Mouse (Mus musculus) neural tube, embryonic 13.5 days (tissue): ENCODE measurements around the gene Chil4. TPM values are rescaled to one million over a fixed set of nuclear protein-coding genes. Genes with fewer than 3 reads are reported as not detected.
"Not testable (repeated sequence)": the region's sequence is repeated elsewhere in the genome, so short reads cannot be mapped to it uniquely, and the experiment has no call there.

Source experiments
- ATAC-seq: fragments of 200-750 bp; cut with Nextera tagmentation; 2 replicates; pipeline ENCODE4 v1.8.0; 2017; ENCODE audit warnings: low read depth, mild to moderate bottlenecking, moderate TSS enrichment, moderate library complexity
- H3K27ac ChIP-seq: fragments of 300-500 bp; sonication (generic); replicated peaks from 2 replicates; pipeline ENCODE4 v1.5.1; 2015; ENCODE audit warnings: moderate library complexity, mild to moderate bottlenecking, inconsistent platforms
- H3K27me3 ChIP-seq: fragments of 300-500 bp; sonication (generic); 2 replicates; pipeline ENCODE4 v1.6.1; 2015; ENCODE audit warnings: mild to moderate bottlenecking, inconsistent platforms
- H3K36me3 ChIP-seq: fragments of 300-500 bp; sonication (generic); 2 replicates; pipeline ENCODE4 v1.6.1; 2015; ENCODE audit warnings: mild to moderate bottlenecking, inconsistent platforms
- H3K4me1 ChIP-seq: fragments of 300-500 bp; sonication (generic); replicated peaks from 2 replicates; pipeline ENCODE4 v1.6.1; 2015; ENCODE audit warnings: inconsistent platforms
- H3K4me2 ChIP-seq: fragments of 300-500 bp; sonication (generic); 2 replicates; pipeline ENCODE4 v1.6.1; 2015; ENCODE audit warnings: inconsistent platforms, mild to moderate bottlenecking, moderate library complexity
- H3K4me3 ChIP-seq: fragments of 300-500 bp; sonication (generic); 2 replicates; pipeline ENCODE4 v1.5.1; 2015; ENCODE audit warnings: mild to moderate bottlenecking, inconsistent platforms
- H3K9ac ChIP-seq: fragments of 300-500 bp; sonication (generic); 2 replicates; pipeline ENCODE4 v1.6.1; 2015; ENCODE audit warnings: moderate library complexity, mild to moderate bottlenecking, inconsistent platforms
- H3K9me3 ChIP-seq: fragments of 300-500 bp; sonication (generic); 2 replicates; pipeline ENCODE4 v1.6.1; 2016; ENCODE audit warnings: inconsistent platforms
- WGBS: fragments of 180-500 bp; shearing (Covaris S2); methylation state at CpG from one replicate; pipeline ENCODE4 v1.1.7; 2015; 5-methylcytosine and 5-hydroxymethylcytosine counted together
- polyA plus RNA-seq: library from polyadenylated mRNA; unstranded; fragments of >200 nt; fragmentation: Nextera tagmentation; extraction: Ambion mirVana; gene quantifications from 2 replicates; pipeline ENCODE4 v1.2.1, GENCODE M21; 2015

The Chil4 gene
- polyA plus RNA-seq, 1 experiment from 2014 or later: not detected

- not testable (repeated sequence) for H3K4me2 ChIP-seq, H3K4me1 ChIP-seq, H3K27me3 ChIP-seq, H3K27ac ChIP-seq, H3K4me3 ChIP-seq, H3K9ac ChIP-seq, H3K36me3 ChIP-seq, ATAC-seq
- peaks cover 27% of the 10 kb centered on the region for H3K9me3 ChIP-seq
- WGBS: 58% methylated on average over 1 of the region's 1 CpGs
These were observed 21.3 kb downstream of the Chil4 start for GRCm38 (mm10) chr3:106198030-106198429.

DNA sequence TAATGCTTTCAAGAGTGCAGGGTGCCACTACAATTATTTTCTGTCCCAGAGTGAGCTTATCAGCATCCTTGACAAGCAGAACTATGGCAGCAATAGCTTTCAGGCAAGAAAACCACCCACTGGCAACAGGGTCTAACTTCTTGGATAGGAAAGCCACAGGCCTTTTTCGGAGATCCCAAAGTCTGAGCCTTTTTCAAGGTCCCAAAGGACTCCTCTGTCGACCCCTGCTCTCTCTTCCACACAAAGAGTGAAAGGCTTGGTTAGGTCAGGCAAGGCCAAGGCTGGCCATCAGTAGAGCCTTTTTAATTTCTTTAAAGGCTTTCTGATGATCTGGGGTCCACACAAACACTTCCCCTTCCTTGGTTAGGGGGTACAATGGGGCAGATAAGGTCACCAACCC lies 22.1 kb downstream of the Chil4 start:
- H3K4me1 ChIP-seq, H3K36me3 ChIP-seq, ATAC-seq, H3K9ac ChIP-seq, H3K27me3 ChIP-seq, H3K4me3 ChIP-seq, H3K4me2 ChIP-seq, H3K27ac ChIP-seq: not testable (repeated sequence)
- H3K9me3 ChIP-seq: peaks cover 34% of the 10 kb centered on the region
- WGBS: 74% methylated on average over 2 of the region's 2 CpGs

DNA sequence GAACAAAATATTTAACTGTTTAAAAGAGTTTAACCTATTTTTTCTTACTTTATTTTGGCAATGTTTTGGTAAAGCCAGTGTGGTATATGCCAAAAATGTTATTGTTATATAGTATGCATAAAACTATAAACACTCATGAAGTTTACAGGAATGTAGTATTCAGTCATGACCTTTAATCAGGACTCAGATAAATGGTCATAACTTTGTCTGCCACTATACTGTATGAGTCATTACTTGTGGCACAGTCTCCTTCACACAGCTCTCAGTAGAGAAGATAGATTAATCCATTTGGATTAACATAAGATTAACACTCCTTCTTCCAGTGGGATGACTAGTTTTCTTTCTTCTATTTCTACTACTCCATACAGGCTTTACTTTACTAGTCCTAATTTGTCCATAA lies 23.0 kb downstream of the Chil4 start:
- H3K36me3 ChIP-seq: no peaks in the 10 kb centered on the region
- H3K4me2 ChIP-seq: no peak overlapping the region
- H3K27me3 ChIP-seq: no peaks in the 10 kb centered on the region
- no peaks in the 10 kb centered on the region for H3K4me1 ChIP-seq
- H3K4me3 ChIP-seq: no peak overlapping the region
- no peak overlapping the region for H3K27ac ChIP-seq
- no peak overlapping the region for H3K9ac ChIP-seq
- no peak for ATAC-seq
- H3K9me3 ChIP-seq: peaks cover 34% of the 10 kb centered on the region

GRCm38 (mm10) chr3:106195486-106195885 lies 23.8 kb downstream of the Chil4 start:
- Histone ChIP-seq H3K9me3 (peaks cover 34% of the 10 kb centered on the region), H3K27me3 (no peaks in the 10 kb centered on the region), H3K36me3 (no peaks in the 10 kb centered on the region), H3K4me3 (no peak overlapping the region), H3K4me1 (no peaks in the 10 kb centered on the region), H3K4me2 (no peak overlapping the region), H3K27ac (no peak overlapping the region), H3K9ac (no peak overlapping the region)
- ATAC-seq: no peak
- 91% methylated on average over 12 of the region's 12 CpGs for WGBS

DNA sequence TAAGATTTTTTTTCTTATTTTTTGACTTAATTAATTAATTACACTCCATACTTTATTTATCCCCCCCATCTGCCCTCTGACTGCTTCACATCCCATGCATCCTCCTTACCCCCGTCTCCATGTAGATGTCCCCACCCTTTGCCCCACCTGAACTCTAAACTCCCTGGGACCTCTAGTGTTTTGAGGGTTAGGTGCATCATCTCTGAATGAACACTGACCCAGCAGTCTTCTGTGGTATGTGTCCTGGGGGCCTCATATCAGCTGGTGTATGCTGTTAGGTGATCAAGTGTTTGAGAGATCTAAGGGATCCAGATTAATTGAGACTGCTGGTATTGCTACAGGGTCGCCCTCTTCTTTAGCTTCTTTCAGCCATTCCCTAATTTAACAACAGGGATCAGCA lies 31.3 kb downstream of the Chil4 start:
- H3K4me3 ChIP-seq: no peak overlapping the region
- H3K9me3 ChIP-seq: peaks cover 50% of the 10 kb centered on the region
- H3K4me1 ChIP-seq: no peaks in the 10 kb centered on the region
- H3K36me3 ChIP-seq: no peaks in the 10 kb centered on the region
- H3K27ac ChIP-seq: no peak overlapping the region
- 74% methylated on average over 2 of the region's 2 CpGs for WGBS
- no peak for ATAC-seq
- H3K9ac ChIP-seq: no peak overlapping the region
- no peak overlapping the region for H3K4me2 ChIP-seq
- no peaks in the 10 kb centered on the region for H3K27me3 ChIP-seq

DNA sequence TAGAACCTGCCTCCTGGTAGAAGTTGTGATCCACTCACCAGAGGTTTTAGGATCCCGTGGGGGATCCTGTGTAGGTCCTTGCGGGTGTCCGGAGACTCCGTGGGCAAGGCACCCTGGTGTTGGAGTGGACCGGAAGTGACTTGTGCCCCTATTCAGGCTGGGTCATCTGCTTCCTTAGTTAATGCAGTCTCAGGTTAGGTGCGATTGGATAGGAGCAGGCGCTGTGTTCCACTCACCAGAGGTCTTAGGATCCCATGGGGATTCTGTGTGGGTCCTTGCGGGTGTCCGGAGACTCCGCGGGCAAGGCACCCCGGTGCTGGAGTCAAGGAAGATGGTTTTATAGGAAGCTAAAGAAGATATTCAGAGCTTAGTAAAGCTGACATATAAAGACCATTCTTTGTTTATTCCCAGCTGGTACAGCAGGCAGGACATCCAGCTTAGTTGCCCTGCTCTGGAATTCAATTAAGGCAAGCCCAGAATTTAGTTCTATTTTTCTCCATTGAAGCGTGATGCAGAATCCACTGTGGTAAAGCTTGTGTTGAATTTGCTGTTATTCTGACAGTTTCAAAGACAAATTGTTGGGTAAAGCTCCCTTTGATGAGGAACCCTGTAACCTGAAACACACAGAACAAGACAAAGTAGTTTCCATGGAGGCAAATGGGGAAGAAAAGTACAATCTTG lies 41.7 kb downstream of the Chil4 start:
- Histone ChIP-seq H3K4me2 (no peak overlapping the region), H3K4me3 (no peak overlapping the region), H3K9me3 (peaks cover 17% of the 10 kb centered on the region; the same call in 1 of the 2 replicates), H3K4me1 (no peaks in the 10 kb centered on the region), H3K36me3 (no peaks in the 10 kb centered on the region), H3K9ac (no peak overlapping the region), H3K27ac (no peak overlapping the region), H3K27me3 (no peaks in the 10 kb centered on the region)
- WGBS: 89% methylated on average over 13 of the region's 13 CpGs
- no peak for ATAC-seq

DNA sequence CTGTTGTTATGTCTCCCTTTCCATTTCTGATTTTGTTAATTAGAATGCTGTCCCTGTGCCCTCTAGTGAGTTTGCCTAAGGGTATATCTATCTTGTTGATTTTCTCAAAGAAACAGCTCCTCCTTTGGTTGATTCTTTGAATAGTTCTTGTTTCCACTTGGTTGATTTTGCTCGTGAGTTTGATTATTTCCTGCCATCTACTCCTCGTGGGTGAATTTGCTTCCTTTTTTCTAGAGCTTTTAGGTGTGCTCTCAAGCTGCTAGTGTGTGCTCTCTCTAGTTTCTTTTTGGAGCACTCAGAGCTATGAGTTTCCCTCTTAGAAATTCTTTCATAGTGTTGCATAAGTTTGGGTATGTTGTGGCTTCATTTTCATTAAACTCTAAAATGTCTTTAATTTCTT lies 44.3 kb downstream of the Chil4 start:
- peaks cover 18% of the 10 kb centered on the region for H3K9me3 ChIP-seq
- H3K4me2 ChIP-seq, H3K9ac ChIP-seq, H3K27ac ChIP-seq, H3K27me3 ChIP-seq, ATAC-seq, H3K4me1 ChIP-seq, H3K4me3 ChIP-seq, H3K36me3 ChIP-seq: not testable (repeated sequence)
- WGBS: 68% methylated on average over 2 of the region's 2 CpGs

GRCm38 (mm10) chr3:106172506-106172905 lies 46.8 kb downstream of the Chil4 start:
- not testable (repeated sequence) for H3K27me3 ChIP-seq, H3K27ac ChIP-seq, H3K9ac ChIP-seq, ATAC-seq, H3K4me2 ChIP-seq, H3K4me1 ChIP-seq, H3K4me3 ChIP-seq, H3K36me3 ChIP-seq
- peaks cover 11% of the 10 kb centered on the region for H3K9me3 ChIP-seq
- 74% methylated on average over 2 of the region's 2 CpGs for WGBS

DNA sequence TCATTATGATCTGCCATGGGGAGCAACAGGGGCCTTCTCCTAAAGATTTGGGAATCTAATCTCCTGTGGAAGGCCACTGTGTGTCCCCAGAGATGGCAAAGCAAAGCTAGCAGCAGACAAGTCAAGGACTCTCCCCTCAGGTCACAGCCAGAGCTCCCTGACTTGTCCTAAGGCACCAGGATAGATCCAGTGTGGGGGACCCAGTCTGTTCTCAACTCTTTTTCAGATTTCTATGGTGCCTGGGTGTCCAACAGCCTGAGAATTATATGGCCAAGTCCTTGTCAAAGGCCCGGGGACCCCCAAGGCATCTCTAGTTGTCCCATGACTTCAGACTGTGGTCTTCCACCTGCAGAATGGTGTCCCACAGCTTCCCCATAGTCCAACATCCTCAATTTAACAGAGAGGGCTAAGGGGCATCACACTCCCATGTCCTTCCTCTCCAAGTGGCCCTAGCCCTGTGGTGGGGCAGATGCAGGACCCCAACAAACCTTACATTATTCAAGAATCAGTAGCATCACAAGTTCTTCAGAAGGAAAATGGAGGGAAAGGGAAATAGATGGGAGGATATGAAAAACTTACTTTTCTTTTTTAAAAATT lies 48.1 kb downstream of the Chil4 start:
- 79% methylated on average over 1 of the region's 1 CpGs for WGBS
- Histone ChIP-seq H3K27ac (no peak overlapping the region), H3K9me3 (peaks cover 6% of the 10 kb centered on the region), H3K4me1 (no peaks in the 10 kb centered on the region), H3K27me3 (no peaks in the 10 kb centered on the region), H3K4me3 (no peak overlapping the region), H3K36me3 (no peaks in the 10 kb centered on the region), H3K4me2 (no peak overlapping the region), H3K9ac (no peak overlapping the region)
- no peak for ATAC-seq

DNA sequence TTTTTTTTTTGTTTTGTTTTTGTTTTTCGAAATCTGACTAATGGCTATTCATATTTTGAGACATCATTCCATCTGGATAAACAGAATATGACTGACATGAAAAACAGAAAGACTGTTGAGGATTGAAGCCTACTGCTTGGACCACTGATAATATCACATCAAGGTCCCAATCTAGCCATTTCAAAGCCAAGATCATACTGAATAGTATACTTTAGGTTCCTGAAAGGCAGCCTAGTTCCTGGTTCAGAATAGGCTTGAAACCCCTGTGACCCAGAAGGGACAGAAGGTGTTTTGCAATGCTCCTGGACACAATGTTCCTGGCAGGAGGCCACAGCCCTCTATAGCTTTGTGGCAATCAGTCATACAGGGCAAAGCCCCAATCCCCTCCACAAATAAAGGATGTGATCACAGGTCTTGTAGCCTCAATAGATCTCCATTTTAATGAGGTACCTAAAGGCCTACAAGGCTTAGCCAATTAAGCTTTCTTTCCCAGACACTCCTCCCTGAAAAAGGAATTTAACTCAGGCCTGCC lies 48.7 kb downstream of the Chil4 start:
- Histone ChIP-seq H3K27ac (no peak overlapping the region), H3K4me3 (no peak overlapping the region), H3K9ac (no peak overlapping the region), H3K4me2 (no peak overlapping the region), H3K27me3 (no peaks in the 10 kb centered on the region), H3K36me3 (no peaks in the 10 kb centered on the region), H3K9me3 (peaks cover 6% of the 10 kb centered on the region), H3K4me1 (no peaks in the 10 kb centered on the region)
- WGBS: 53% methylated on average over 1 of the region's 1 CpGs
- ATAC-seq: no peak

DNA sequence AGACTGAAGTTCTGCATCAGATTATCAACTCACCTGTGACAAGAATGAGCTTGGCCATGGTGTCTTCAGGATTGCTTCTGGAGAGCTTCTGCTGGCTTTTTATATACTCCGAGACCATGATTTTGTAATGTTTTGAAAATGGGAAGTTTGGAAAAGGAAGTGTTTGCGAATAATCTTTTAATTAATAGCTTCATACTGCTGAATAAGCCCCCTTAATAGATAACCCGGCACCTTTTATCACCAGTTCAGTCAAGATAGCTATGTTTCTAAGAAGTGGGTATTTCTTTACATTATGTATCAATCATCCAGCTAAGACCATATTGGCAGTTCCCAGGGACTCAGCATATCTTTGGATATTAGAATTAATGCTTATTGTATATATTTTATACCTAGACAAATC lies 51.8 kb downstream of the Chil4 start, which contains the start of gene Chil3:
Gene Chil3 (minus strand): TSS at position 101 of the 400 bp plus-strand sequence.
- Histone ChIP-seq H3K27ac (no peak within 1 kb of the TSS), H3K9me3 (peaks cover 6% of the 10 kb centered on the region), H3K9ac (no peak within 1 kb of the TSS), H3K27me3 (no peaks in the 10 kb centered on the region), H3K36me3 (no peaks in the 10 kb centered on the region), H3K4me1 (no peaks in the 10 kb centered on the region), H3K4me2 (no peak within 1 kb of the TSS), H3K4me3 (no peak within 1 kb of the TSS)
- 82% methylated on average over 3 of the region's 3 CpGs for WGBS
- no peak for ATAC-seq

- H3K27me3 ChIP-seq: no peaks in the 10 kb centered on the region
- no peaks in the 10 kb centered on the region for H3K36me3 ChIP-seq
- 87% methylated on average over 2 of the region's 2 CpGs for WGBS
- peaks cover 17% of the 10 kb centered on the region for H3K9me3 ChIP-seq
- H3K9ac ChIP-seq: no peak overlapping the region
- H3K4me2 ChIP-seq: no peak overlapping the region
- no peak overlapping the region for H3K27ac ChIP-seq
- H3K4me3 ChIP-seq: no peak overlapping the region
- ATAC-seq: no peak
- H3K4me1 ChIP-seq: no peaks in the 10 kb centered on the region
These were observed 64.9 kb downstream of the Chil4 start for GRCm38 (mm10) chr3:106154413-106154812.
